Mouse (Mus musculus): ENCODE measurements around the gene Ctsg. TPM values are rescaled to one million over a fixed set of nuclear protein-coding genes. Genes with fewer than 3 reads are reported as not detected.
A peak's percentile ranks its signal among the peaks of the same experiment; 100 is the strongest.
"Not testable (repeated sequence)": the region's sequence is repeated elsewhere in the genome, so short reads cannot be mapped to it uniquely, and the experiment has no call there.

Gene Ctsg
- polyA plus RNA-seq, 1 experiment from 2014 or later: not detected

DNA sequence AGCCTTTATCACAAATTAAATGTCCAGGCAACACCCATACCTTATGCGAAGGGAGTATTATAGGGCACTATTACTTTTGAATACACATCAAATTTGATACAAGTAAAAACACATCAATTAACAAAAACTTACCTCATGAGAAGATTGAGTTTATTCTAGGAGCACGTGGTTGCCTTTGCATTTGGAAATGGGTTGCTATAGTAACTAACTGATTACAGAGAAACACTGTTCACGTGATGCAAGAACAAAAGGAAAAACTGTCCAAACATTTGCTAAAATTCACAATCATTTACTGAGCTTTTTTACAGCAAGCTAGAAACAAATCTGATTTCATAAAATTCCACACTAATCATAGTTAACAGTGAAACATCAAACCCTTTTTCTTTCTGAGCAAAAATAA lies 1.1 kb upstream of the Ctsg start:
- Histone ChIP-seq H3K9me3 (replicated peaks; ENCODE audit: control insufficient read depth, low read length) (no peaks in the 10 kb centered on the region), H3K36me3 (ENCODE audit: control insufficient read depth, insufficient read depth, low read length) (no peaks in the 10 kb centered on the region), H3K27ac (ENCODE audit: low read depth, low read length) (no peak overlapping the region), H3K4me2 (ENCODE audit: low read length) (no peak overlapping the region), H3K9ac (ENCODE audit: low read length) (no peak overlapping the region), H3K27me3 (replicated peaks; ENCODE audit: control insufficient read depth, insufficient read depth, low read length) (no peaks in the 10 kb centered on the region), H3K4me3 (ENCODE audit: low read depth, low read length) (no peak overlapping the region), H3K4me1 (ENCODE audit: control insufficient read depth, insufficient read depth, low read length) (no peaks in the 10 kb centered on the region)
- DNase-seq (ENCODE audit: low spot score): peak; percentile 60
- no peak for ATAC-seq
- WGBS: 49% methylated on average over 3 of the region's 3 CpGs

DNA sequence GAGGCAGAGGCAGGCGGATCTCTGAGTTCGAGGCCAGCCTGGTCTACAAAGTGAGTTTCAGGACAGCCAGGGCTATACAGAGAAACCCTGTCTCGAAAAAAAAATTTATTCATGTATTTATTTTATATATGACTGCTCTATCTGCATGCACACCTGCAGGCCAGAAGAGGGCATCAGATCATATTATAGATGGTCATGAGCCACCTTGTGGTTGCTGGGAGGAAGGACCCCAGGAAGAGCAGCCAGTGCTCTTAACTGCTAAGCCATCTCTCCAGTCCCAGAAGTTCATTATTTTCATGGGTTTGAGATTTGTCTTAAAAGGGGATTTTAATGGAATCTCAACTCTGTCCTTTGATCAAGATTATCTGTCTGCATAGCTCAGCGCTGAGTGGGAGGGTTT lies 3.4 kb downstream of the Ctsg start:
- Histone ChIP-seq H3K9ac (ENCODE audit: low read length) (no peak overlapping the region), H3K4me3 (ENCODE audit: low read depth, low read length) (no peak overlapping the region), H3K27ac (ENCODE audit: low read depth, low read length) (no peak overlapping the region), H3K36me3 (ENCODE audit: control insufficient read depth, insufficient read depth, low read length) (no peaks in the 10 kb centered on the region), H3K27me3 (replicated peaks; ENCODE audit: control insufficient read depth, insufficient read depth, low read length) (no peaks in the 10 kb centered on the region), H3K4me2 (ENCODE audit: low read length) (no peak overlapping the region), H3K4me1 (ENCODE audit: control insufficient read depth, insufficient read depth, low read length) (no peaks in the 10 kb centered on the region), H3K9me3 (replicated peaks; ENCODE audit: control insufficient read depth, low read length) (no peaks in the 10 kb centered on the region)
- ATAC-seq (no peak), DNase-seq (ENCODE audit: low spot score) (no peak)
- WGBS: 79% methylated on average over 4 of the region's 4 CpGs

DNA sequence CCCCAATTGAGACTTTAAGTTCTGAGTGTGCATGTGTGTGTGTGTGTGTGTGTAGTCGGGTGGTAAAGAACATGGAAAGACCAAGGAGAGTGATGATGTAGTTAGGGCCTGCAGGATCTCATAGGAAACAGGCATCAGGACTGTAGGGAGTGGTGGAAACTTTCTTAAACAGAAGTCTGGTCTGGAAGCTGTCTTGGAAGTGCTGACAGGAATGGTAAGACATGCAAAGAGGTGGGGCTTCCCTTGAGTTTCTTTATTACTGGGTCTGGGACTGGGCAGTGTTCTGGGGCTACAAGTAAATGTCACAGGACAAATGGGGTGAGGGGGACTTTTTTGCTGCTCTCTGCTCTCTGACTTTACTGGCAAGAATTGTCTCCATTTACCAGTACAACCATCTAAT lies 4.8 kb downstream of the Ctsg start:
- no peak overlapping the region for H3K4me3 ChIP-seq (ENCODE audit: low read depth, low read length)
- no peaks in the 10 kb centered on the region for H3K9me3 ChIP-seq (replicated peaks; ENCODE audit: control insufficient read depth, low read length)
- H3K27ac ChIP-seq (ENCODE audit: low read depth, low read length): no peak overlapping the region
- ATAC-seq: no peak
- no peak for DNase-seq (ENCODE audit: low spot score)
- H3K4me2 ChIP-seq (ENCODE audit: low read length): no peak overlapping the region
- WGBS: 90% methylated on average over 1 of the region's 1 CpGs
- H3K36me3 ChIP-seq (ENCODE audit: control insufficient read depth, insufficient read depth, low read length): no peaks in the 10 kb centered on the region
- H3K9ac ChIP-seq (ENCODE audit: low read length): no peak overlapping the region
- no peaks in the 10 kb centered on the region for H3K27me3 ChIP-seq (replicated peaks; ENCODE audit: control insufficient read depth, insufficient read depth, low read length)
- H3K4me1 ChIP-seq (ENCODE audit: control insufficient read depth, insufficient read depth, low read length): no peaks in the 10 kb centered on the region

DNA sequence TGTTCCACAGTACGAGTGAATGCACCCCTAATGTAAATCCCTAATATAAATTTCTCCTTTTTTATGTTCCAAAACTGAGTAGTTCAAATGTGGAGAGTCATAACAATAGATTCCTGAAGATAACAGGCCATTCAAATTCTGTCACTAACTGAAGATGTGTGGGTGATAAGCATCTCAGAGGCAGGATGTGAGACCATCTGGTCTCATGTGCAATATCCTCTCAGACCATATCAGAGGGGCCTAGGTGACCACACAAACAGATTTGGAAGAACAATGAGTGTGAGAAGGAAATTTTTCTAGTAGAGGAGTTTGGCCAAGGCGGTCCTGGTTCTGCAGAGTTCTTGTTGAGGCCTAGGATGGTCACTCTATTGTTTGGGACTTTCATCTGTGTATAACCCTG lies 9.0 kb downstream of the Ctsg start:
- H3K9me3 ChIP-seq (replicated peaks; ENCODE audit: control insufficient read depth, low read length): no peaks in the 10 kb centered on the region
- H3K4me2 ChIP-seq (ENCODE audit: low read length): no peak overlapping the region
- no peak overlapping the region for H3K27ac ChIP-seq (ENCODE audit: low read depth, low read length)
- 85% methylated on average over 2 of the region's 2 CpGs for WGBS
- H3K36me3 ChIP-seq (ENCODE audit: control insufficient read depth, insufficient read depth, low read length): no peaks in the 10 kb centered on the region
- ATAC-seq (no peak), DNase-seq (ENCODE audit: low spot score) (no peak)
- no peak overlapping the region for H3K9ac ChIP-seq (ENCODE audit: low read length)
- no peaks in the 10 kb centered on the region for H3K27me3 ChIP-seq (replicated peaks; ENCODE audit: control insufficient read depth, insufficient read depth, low read length)
- H3K4me1 ChIP-seq (ENCODE audit: control insufficient read depth, insufficient read depth, low read length): no peaks in the 10 kb centered on the region
- no peak overlapping the region for H3K4me3 ChIP-seq (ENCODE audit: low read depth, low read length)

DNA sequence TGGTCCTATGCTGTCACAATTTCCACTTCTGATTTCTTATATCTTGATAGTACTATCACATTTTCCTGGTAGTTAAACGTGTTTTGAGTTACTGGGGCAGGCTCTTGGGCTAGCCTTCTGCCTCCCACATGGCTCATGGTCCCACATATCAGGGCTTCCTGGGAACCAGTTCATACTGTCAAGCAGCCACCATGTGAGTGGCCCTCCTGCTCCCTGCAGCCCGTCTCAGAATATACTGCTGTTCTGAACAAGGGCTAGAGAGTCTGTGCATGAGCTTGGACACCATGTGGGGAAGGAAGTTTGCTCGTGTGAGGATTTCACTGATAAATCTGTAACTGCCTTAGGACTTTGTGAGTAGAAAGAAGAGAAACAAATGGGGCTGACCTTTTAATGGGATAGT lies 15.7 kb downstream of the Ctsg start:
- DNase-seq (ENCODE audit: low spot score) (no peak), ATAC-seq (no peak)
- no peaks in the 10 kb centered on the region for H3K9me3 ChIP-seq (replicated peaks; ENCODE audit: control insufficient read depth, low read length)
- H3K27ac ChIP-seq (ENCODE audit: low read depth, low read length): no peak overlapping the region
- no peak overlapping the region for H3K4me2 ChIP-seq (ENCODE audit: low read length)
- WGBS: 77% methylated on average over 3 of the region's 3 CpGs
- H3K27me3 ChIP-seq (replicated peaks; ENCODE audit: control insufficient read depth, insufficient read depth, low read length): no peaks in the 10 kb centered on the region
- no peak overlapping the region for H3K9ac ChIP-seq (ENCODE audit: low read length)
- H3K36me3 ChIP-seq (ENCODE audit: control insufficient read depth, insufficient read depth, low read length): no peaks in the 10 kb centered on the region
- no peaks in the 10 kb centered on the region for H3K4me1 ChIP-seq (ENCODE audit: control insufficient read depth, insufficient read depth, low read length)
- H3K4me3 ChIP-seq (ENCODE audit: low read depth, low read length): no peak overlapping the region

DNA sequence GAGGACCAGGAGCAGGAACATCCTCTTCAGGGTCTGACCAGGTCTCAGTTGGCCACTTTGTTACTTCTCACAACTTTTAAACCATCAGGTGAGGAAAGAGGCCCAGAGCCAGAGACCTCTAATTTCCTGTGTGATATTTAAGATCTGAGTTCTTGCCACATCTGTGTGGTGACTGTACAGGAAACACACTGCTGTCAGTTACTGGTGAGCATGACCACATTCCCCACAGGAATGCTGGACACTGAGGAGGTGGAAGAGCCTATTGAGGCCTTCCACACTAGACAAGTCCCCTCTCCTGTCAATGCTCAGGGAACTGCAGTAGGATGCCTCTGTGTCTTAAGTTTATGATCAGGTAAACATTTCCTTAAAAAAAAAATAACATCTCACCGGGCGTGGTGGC lies 17.2 kb downstream of the Ctsg start, which contains the start of gene Mcpt8:
Gene Mcpt8 (minus strand): TSS at position 107 of the 400 bp plus-strand sequence.
- Histone ChIP-seq H3K9ac (ENCODE audit: low read length) (no peak within 1 kb of the TSS), H3K36me3 (ENCODE audit: control insufficient read depth, insufficient read depth, low read length) (no peaks in the 10 kb centered on the region), H3K27me3 (replicated peaks; ENCODE audit: control insufficient read depth, insufficient read depth, low read length) (no peaks in the 10 kb centered on the region), H3K4me2 (ENCODE audit: low read length) (no peak within 1 kb of the TSS), H3K4me3 (ENCODE audit: low read depth, low read length) (no peak within 1 kb of the TSS), H3K27ac (ENCODE audit: low read depth, low read length) (no peak within 1 kb of the TSS), H3K9me3 (replicated peaks; ENCODE audit: control insufficient read depth, low read length) (no peaks in the 10 kb centered on the region), H3K4me1 (ENCODE audit: control insufficient read depth, insufficient read depth, low read length) (no peaks in the 10 kb centered on the region)
- 96% methylated on average over 2 of the region's 2 CpGs for WGBS
- DNase-seq (ENCODE audit: low spot score) (no peak), ATAC-seq (no peak)

DNA sequence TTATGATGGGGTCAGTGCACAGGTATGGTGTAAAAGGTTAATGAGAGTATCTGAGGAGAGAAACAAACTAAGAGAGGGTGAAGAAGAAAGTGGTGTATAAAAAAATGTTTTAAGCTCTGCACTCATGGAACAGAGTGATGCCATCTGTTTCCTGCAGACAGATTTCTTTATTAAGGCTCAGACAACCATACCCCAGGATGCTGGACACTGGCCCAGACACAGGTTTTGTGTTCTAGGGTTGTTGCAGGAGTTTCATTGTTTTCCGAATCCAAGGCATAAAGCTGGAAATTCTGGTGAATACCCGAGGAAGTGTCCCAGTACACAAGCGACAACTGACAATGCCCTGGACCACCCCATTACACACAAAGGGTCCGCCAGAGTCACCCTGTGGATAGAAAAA lies 20.4 kb downstream of the Ctsg start:
- Histone ChIP-seq H3K36me3 (ENCODE audit: control insufficient read depth, insufficient read depth, low read length) (no peaks in the 10 kb centered on the region), H3K9ac (ENCODE audit: low read length) (no peak overlapping the region), H3K27ac (ENCODE audit: low read depth, low read length) (no peak overlapping the region), H3K4me2 (ENCODE audit: low read length) (no peak overlapping the region), H3K27me3 (replicated peaks; ENCODE audit: control insufficient read depth, insufficient read depth, low read length) (no peaks in the 10 kb centered on the region), H3K4me1 (ENCODE audit: control insufficient read depth, insufficient read depth, low read length) (no peaks in the 10 kb centered on the region), H3K9me3 (replicated peaks; ENCODE audit: control insufficient read depth, low read length) (no peaks in the 10 kb centered on the region), H3K4me3 (ENCODE audit: low read depth, low read length) (no peak overlapping the region)
- ATAC-seq (no peak), DNase-seq (ENCODE audit: low spot score) (no peak)
- WGBS: 69% methylated on average over 4 of the region's 4 CpGs

DNA sequence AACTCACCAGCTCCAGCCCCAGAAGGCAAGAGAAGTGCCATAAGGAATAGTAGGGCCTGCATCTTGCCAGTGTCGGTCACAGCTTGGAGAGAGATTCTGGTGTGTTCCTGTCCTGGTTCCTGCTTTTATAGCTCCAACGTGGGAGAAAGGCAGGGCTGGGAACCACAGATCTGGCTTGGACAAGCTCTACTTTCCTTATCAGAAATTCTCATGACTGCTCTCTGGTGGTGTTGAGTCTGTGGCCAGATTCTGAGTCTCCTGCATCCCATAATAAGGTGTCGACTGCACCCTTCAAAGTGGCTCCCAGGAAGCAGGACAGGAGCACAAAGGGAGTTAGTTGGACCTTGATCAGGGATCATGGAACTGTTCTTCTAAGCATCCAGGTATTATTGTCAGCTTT lies 40.2 kb downstream of the Ctsg start, which contains the start of gene Mcpt4:
Gene Mcpt4 (minus strand): TSS at position 101 of the 400 bp plus-strand sequence.
- H3K36me3 ChIP-seq (ENCODE audit: control insufficient read depth, insufficient read depth, low read length); H3K9me3 ChIP-seq (replicated peaks; ENCODE audit: control insufficient read depth, low read length); H3K27me3 ChIP-seq (replicated peaks; ENCODE audit: control insufficient read depth, insufficient read depth, low read length); ATAC-seq; H3K9ac ChIP-seq (ENCODE audit: low read length); H3K4me1 ChIP-seq (ENCODE audit: control insufficient read depth, insufficient read depth, low read length); H3K27ac ChIP-seq (ENCODE audit: low read depth, low read length); DNase-seq (ENCODE audit: low spot score); H3K4me2 ChIP-seq (ENCODE audit: low read length); H3K4me3 ChIP-seq (ENCODE audit: low read depth, low read length): not testable (repeated sequence)
- WGBS: 83% methylated on average over 3 of the region's 3 CpGs

DNA sequence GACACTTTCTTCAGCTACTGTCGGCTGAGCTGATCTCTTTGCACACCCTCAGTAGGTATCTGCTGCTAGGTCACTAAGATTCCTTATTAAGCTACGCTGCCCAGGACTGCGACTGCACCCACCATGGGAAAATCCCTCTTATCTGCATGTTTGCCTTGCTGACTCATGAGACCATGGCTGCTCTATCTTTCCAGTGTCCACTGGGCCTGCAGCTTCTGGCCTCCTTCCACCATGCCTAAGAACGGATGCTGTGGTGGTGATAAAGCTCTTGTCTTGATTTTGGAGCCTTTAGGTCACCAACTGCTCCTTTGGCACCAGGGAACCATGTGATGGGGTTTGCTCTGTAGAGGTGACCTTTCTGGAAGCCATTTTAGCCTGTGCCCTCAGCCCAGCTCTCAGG lies 44.7 kb downstream of the Ctsg start:
- no peak for DNase-seq (ENCODE audit: low spot score)
- WGBS: 89% methylated on average over 4 of the region's 4 CpGs

More for the DNA sequence above, 44.7 kb downstream of the Ctsg start:
- no peak overlapping the region for H3K4me3 ChIP-seq (ENCODE audit: low read depth, low read length)
- H3K27ac ChIP-seq (ENCODE audit: low read depth, low read length): no peak overlapping the region
- H3K36me3 ChIP-seq (ENCODE audit: control insufficient read depth, insufficient read depth, low read length): no peaks in the 10 kb centered on the region
- no peak for ATAC-seq
- no peaks in the 10 kb centered on the region for H3K9me3 ChIP-seq (replicated peaks; ENCODE audit: control insufficient read depth, low read length)
- H3K4me1 ChIP-seq (ENCODE audit: control insufficient read depth, insufficient read depth, low read length): no peaks in the 10 kb centered on the region
- H3K27me3 ChIP-seq (replicated peaks; ENCODE audit: control insufficient read depth, insufficient read depth, low read length): no peaks in the 10 kb centered on the region
- H3K9ac ChIP-seq (ENCODE audit: low read length): no peak overlapping the region
- H3K4me2 ChIP-seq (ENCODE audit: low read length): no peak overlapping the region
